Mouse (Mus musculus) ovary, postnatal 36 days (tissue): ENCODE data around the gene Cnnm3.
"Not testable (repeated sequence)": the region's sequence is repeated elsewhere in the genome, so short reads cannot be mapped to it uniquely, and the experiment has no call there.

Source experiments
- DNase-seq: peaks from one replicate; pipeline ENCODE4 v3.0.0; 2022; ENCODE audit warnings: low spot score, mixed read lengths

Gene Cnnm3

GRCm38 (mm10) chr1:36535477-36536396 lies 24.1 kb downstream of the Cnnm3 start:
- no peak for DNase-seq

GRCm38 (mm10) chr1:36536397-36536728 lies 24.7 kb downstream of the Cnnm3 start:
- DNase-seq, result no peak

GRCm38 (mm10) chr1:36536783-36537182 lies 25.1 kb downstream of the Cnnm3 start, which contains the start of gene Ankrd23:
Gene Ankrd23, minus strand, starts transcription at chr1:36536883.
- DNase-seq, result not testable (repeated sequence)

- DNase-seq, result no peak
Observed at GRCm38 (mm10) chr1:36538727-36539126, 27.1 kb downstream of the Cnnm3 start.

- DNase-seq, result peak; percentile 82
Observed at GRCm38 (mm10) chr1:36539186-36539585, 27.5 kb downstream of the Cnnm3 start, which contains the start of gene Gm42417. Gene Gm42417, minus strand, starts transcription at chr1:36539429.

GRCm38 (mm10) chr1:36540132-36540531 lies 28.5 kb downstream of the Cnnm3 start:
- no peak for DNase-seq

GRCm38 (mm10) chr1:36540807-36541206 lies 29.1 kb downstream of the Cnnm3 start:
- no peak for DNase-seq

- no peak for DNase-seq
Observed at GRCm38 (mm10) chr1:36541844-36542243, 30.2 kb downstream of the Cnnm3 start.

GRCm38 (mm10) chr1:36542925-36543324 lies 31.3 kb downstream of the Cnnm3 start:
- DNase-seq, result no peak

- no peak for DNase-seq
Observed at GRCm38 (mm10) chr1:36545382-36545781, 33.7 kb downstream of the Cnnm3 start.

- no peak for DNase-seq
Observed at GRCm38 (mm10) chr1:36545845-36546600, 34.4 kb downstream of the Cnnm3 start.

GRCm38 (mm10) chr1:36546888-36547471 lies 35.3 kb downstream of the Cnnm3 start, which contains the start of gene Ankrd39:
Gene Ankrd39, minus strand, starts transcription at chr1:36547445.
- DNase-seq, result peak; percentile 96

GRCm38 (mm10) chr1:36547981-36548598 lies 36.4 kb downstream of the Cnnm3 start:
- DNase-seq, result peak; percentile 65

- DNase-seq, result no peak
Observed at GRCm38 (mm10) chr1:36548771-36549170, 37.1 kb downstream of the Cnnm3 start.

- no peak for DNase-seq
Observed at GRCm38 (mm10) chr1:36549491-36549890, 37.8 kb downstream of the Cnnm3 start.

- no peak for DNase-seq
Observed at GRCm38 (mm10) chr1:36550075-36550863, 38.6 kb downstream of the Cnnm3 start.

GRCm38 (mm10) chr1:36551904-36552303 lies 40.2 kb downstream of the Cnnm3 start:
- no peak for DNase-seq

- DNase-seq, result no peak
Observed at GRCm38 (mm10) chr1:36552506-36552905, 40.8 kb downstream of the Cnnm3 start.

- no peak for DNase-seq
Observed at GRCm38 (mm10) chr1:36554633-36555399, 43.1 kb downstream of the Cnnm3 start.

- DNase-seq, result no peak
Observed at GRCm38 (mm10) chr1:36555798-36556395, 44.2 kb downstream of the Cnnm3 start.
